Mouse (Mus musculus): ENCODE results near the gene Dtx3l. TPM values are rescaled to one million over a fixed set of nuclear protein-coding genes. Genes with fewer than 3 reads are reported as not detected.

Gene Dtx3l
- polyA plus RNA-seq, 1 experiment from 2014 or later = 4.4 TPM

GRCm38 (mm10) chr16:35933181-35933580 is 5.8 kb downstream of the Dtx3l start:
- WGBS = 82% methylated on average over 10 of the region's 10 CpGs
- Histone ChIP-seq H3K4me2 (ENCODE audit: low read length) (no peak overlapping the region), H3K27me3 (ENCODE audit: insufficient read depth, low read length) (no peaks in the 10 kb centered on the region), H3K4me1 (replicated peaks; ENCODE audit: insufficient read depth, low read length) (no peaks in the 10 kb centered on the region), H3K9me3 (replicated peaks; ENCODE audit: low read length) (no peaks in the 10 kb centered on the region), H3K9ac (ENCODE audit: low read depth, low read length) (no peak overlapping the region), H3K4me3 (replicated peaks; ENCODE audit: low read depth, low read length) (no peak overlapping the region), H3K27ac (no peak overlapping the region), H3K36me3 (ENCODE audit: insufficient read depth, low read length) (no peaks in the 10 kb centered on the region)
- ATAC-seq (replicated peaks; ENCODE audit: low FRiP score, low read depth) (no peak), DNase-seq (ENCODE audit: low spot score) (no peak)
- TF ChIP-seq CTCF (IDR thresholded peaks at IDR 0.05; ENCODE audit: low read depth) = no peak

DNA sequence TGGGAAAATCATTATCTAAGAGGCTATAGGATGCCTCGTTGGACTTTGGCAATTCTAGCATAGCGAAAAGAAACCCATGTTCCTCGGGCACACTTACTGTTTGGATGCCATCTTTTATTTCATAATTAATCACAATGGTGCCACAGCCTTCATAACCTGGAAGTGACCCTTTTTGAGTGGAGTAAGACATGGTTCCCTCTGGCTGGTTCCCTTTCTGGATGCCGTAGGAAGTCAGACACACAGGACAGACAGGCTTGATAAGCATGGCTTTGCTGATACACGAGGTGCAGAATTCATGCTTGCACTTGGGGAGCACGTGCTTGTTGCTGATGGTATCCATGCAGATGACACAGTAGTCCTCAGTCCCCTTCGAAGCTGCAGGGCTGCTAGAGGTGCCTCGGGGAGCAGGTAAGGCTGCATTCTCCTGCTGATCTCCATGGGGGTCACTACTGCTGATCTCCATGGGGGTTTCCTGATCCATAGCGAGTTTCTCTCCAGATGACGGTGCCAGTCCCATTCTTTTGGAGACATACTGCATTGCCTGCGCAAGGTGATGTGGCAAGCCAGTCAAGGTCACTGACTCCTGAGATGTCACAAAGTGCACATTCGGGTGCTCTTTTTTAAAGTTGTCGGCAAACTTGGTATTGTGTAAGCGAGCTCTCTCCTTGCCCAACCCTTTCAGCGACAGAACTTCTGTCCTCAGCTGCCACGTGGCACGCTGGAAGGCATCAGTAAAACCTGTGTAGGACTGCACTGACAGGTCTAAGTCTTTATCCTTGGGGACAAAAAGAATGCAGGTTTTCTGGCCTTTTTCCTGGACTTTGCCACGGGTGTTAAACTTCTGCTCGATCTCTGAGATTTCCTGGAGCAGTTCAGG is 6.5 kb downstream of the Dtx3l start:
- no peak for ATAC-seq (replicated peaks; ENCODE audit: low FRiP score, low read depth)
- no peak for TF ChIP-seq CTCF (IDR thresholded peaks at IDR 0.05; ENCODE audit: low read depth)
- no peak overlapping the region for H3K27ac ChIP-seq
- DNase-seq (ENCODE audit: low spot score) = no peak
- H3K9me3 ChIP-seq (replicated peaks; ENCODE audit: low read length) = no peaks in the 10 kb centered on the region
- no peaks in the 10 kb centered on the region for H3K36me3 ChIP-seq (ENCODE audit: insufficient read depth, low read length)
- no peak overlapping the region for H3K4me3 ChIP-seq (replicated peaks; ENCODE audit: low read depth, low read length)
- H3K4me1 ChIP-seq (replicated peaks; ENCODE audit: insufficient read depth, low read length) = no peaks in the 10 kb centered on the region
- H3K9ac ChIP-seq (ENCODE audit: low read depth, low read length) = no peak overlapping the region
- H3K4me2 ChIP-seq (ENCODE audit: low read length) = no peak overlapping the region
- H3K27me3 ChIP-seq (ENCODE audit: insufficient read depth, low read length) = no peaks in the 10 kb centered on the region
- 87% methylated on average over 19 of the region's 19 CpGs for WGBS

DNA sequence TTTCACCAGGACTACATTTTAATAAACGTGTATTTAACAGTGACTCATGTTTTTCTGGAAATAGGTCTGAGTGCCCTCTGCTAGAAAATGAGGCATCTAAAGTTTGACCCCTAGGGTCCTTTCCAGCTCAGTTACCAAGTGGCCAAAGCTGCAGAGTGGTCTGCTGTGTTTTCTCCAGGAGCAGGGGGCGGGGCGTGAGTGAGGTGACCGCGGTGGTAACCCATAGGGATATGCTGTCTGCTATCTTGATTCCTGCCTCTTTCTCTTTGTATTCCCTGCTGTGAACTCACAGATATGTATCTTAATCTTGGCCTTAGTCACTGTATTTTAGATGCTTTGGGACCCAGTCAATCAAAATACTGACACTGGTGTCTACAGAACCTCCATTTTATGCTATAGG is 14.6 kb downstream of the Dtx3l start:
- Histone ChIP-seq H3K9ac (ENCODE audit: low read depth, low read length) (no peak overlapping the region), H3K9me3 (replicated peaks; ENCODE audit: low read length) (no peaks in the 10 kb centered on the region)
- TF ChIP-seq CTCF (IDR thresholded peaks at IDR 0.05; ENCODE audit: low read depth) = no peak

DNA sequence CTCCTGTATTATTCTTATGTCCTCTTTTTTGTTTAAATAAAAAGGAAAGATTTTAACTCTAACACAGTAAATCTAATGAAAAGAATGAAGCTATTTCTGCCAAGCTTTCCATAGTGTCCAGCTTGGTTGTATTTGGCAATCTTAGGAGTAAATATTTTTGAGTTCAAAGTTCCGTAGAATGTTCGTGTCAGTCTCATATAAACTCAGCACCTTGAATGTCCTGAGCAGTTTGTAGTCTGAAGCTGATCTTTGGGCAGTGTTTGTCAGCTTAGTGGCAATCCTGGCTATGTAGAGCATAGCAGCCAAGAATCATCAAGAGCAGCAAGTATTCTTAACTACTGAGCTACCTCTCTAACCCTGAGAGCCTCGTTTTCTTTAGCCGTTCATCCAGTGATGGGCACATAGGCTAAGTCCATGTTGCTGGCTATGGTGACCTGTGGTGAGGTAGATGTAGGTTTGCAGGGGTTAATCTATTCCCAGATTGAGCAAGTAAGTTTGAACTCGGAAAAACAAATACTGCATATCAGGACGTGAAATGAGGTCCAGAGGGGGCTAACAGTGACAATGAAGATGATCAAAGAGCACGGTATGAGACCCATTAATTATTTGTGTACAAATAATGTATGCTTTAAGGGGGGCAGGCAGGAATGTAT is 15.3 kb downstream of the Dtx3l start:
- H3K27me3 ChIP-seq (ENCODE audit: insufficient read depth, low read length) = no peaks in the 10 kb centered on the region
- no peak for TF ChIP-seq CTCF (IDR thresholded peaks at IDR 0.05; ENCODE audit: low read depth)
- DNase-seq (ENCODE audit: low spot score) (no peak), ATAC-seq (replicated peaks; ENCODE audit: low FRiP score, low read depth) (no peak)
- no peaks in the 10 kb centered on the region for H3K36me3 ChIP-seq (ENCODE audit: insufficient read depth, low read length)
- H3K9me3 ChIP-seq (replicated peaks; ENCODE audit: low read length) = no peaks in the 10 kb centered on the region
- 81% methylated on average over 7 of the region's 7 CpGs for WGBS
- H3K4me3 ChIP-seq (replicated peaks; ENCODE audit: low read depth, low read length) = no peak overlapping the region
- H3K4me2 ChIP-seq (ENCODE audit: low read length) = no peak overlapping the region
- no peak overlapping the region for H3K9ac ChIP-seq (ENCODE audit: low read depth, low read length)
- H3K27ac ChIP-seq = no peak overlapping the region
- H3K4me1 ChIP-seq (replicated peaks; ENCODE audit: insufficient read depth, low read length) = no peaks in the 10 kb centered on the region

More for the DNA sequence above, 14.6 kb downstream of the Dtx3l start:
- 85% methylated on average over 5 of the region's 5 CpGs for WGBS
- H3K4me3 ChIP-seq (replicated peaks; ENCODE audit: low read depth, low read length) = no peak overlapping the region
- ATAC-seq (replicated peaks; ENCODE audit: low FRiP score, low read depth) (no peak), DNase-seq (ENCODE audit: low spot score) (no peak)
- no peaks in the 10 kb centered on the region for H3K36me3 ChIP-seq (ENCODE audit: insufficient read depth, low read length)
- H3K4me2 ChIP-seq (ENCODE audit: low read length) = no peak overlapping the region
- H3K4me1 ChIP-seq (replicated peaks; ENCODE audit: insufficient read depth, low read length) = no peaks in the 10 kb centered on the region
- no peak overlapping the region for H3K27ac ChIP-seq
- no peaks in the 10 kb centered on the region for H3K27me3 ChIP-seq (ENCODE audit: insufficient read depth, low read length)

- no peak for TF ChIP-seq CTCF (IDR thresholded peaks at IDR 0.05; ENCODE audit: low read depth)
- H3K4me3 ChIP-seq (replicated peaks; ENCODE audit: low read depth, low read length) = no peak overlapping the region
- DNase-seq (ENCODE audit: low spot score) (no peak), ATAC-seq (replicated peaks; ENCODE audit: low FRiP score, low read depth) (no peak)
- no peaks in the 10 kb centered on the region for H3K36me3 ChIP-seq (ENCODE audit: insufficient read depth, low read length)
- no peaks in the 10 kb centered on the region for H3K27me3 ChIP-seq (ENCODE audit: insufficient read depth, low read length)
- H3K4me1 ChIP-seq (replicated peaks; ENCODE audit: insufficient read depth, low read length) = no peaks in the 10 kb centered on the region
- no peaks in the 10 kb centered on the region for H3K9me3 ChIP-seq (replicated peaks; ENCODE audit: low read length)
- H3K4me2 ChIP-seq (ENCODE audit: low read length) = no peak overlapping the region
- H3K9ac ChIP-seq (ENCODE audit: low read depth, low read length) = no peak overlapping the region
- no peak overlapping the region for H3K27ac ChIP-seq
- 75% methylated on average over 3 of the region's 3 CpGs for WGBS
These were observed 16.6 kb downstream of the Dtx3l start for GRCm38 (mm10) chr16:35922301-35922895.

DNA sequence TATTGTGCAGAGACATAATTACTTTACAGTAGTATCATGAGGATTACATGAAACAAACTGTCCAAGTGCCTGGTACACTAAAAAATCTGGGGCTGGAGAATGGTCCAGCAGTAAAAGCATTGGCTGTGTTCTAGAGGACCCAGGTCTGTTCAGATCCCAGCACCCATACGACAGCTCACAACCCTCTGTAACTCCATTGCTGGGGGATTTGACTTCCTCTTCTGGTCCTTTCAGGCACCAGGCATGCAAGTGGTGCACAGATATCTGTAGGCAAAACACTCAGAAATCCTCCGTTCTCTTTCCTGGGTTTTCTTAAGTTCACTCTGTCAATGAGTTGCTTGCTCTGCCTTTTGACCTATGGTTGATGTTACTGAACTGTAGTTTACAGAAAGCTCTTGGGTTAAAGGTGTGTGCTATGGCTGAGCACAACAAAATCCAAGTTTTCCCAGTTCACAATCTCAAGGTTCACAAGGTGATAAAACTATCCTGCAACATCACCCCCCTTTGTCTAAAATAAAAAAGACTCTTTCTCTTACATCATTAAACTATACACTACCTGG is 17.2 kb downstream of the Dtx3l start:
- 78% methylated on average over 2 of the region's 2 CpGs for WGBS
- no peaks in the 10 kb centered on the region for H3K9me3 ChIP-seq (replicated peaks; ENCODE audit: low read length)
- no peaks in the 10 kb centered on the region for H3K36me3 ChIP-seq (ENCODE audit: insufficient read depth, low read length)
- no peak overlapping the region for H3K4me2 ChIP-seq (ENCODE audit: low read length)
- no peak overlapping the region for H3K9ac ChIP-seq (ENCODE audit: low read depth, low read length)
- H3K4me1 ChIP-seq (replicated peaks; ENCODE audit: insufficient read depth, low read length) = no peaks in the 10 kb centered on the region
- no peak for ATAC-seq (replicated peaks; ENCODE audit: low FRiP score, low read depth)
- no peak overlapping the region for H3K4me3 ChIP-seq (replicated peaks; ENCODE audit: low read depth, low read length)
- no peak for TF ChIP-seq CTCF (IDR thresholded peaks at IDR 0.05; ENCODE audit: low read depth)
- no peak overlapping the region for H3K27ac ChIP-seq
- no peaks in the 10 kb centered on the region for H3K27me3 ChIP-seq (ENCODE audit: insufficient read depth, low read length)
- no peak for DNase-seq (ENCODE audit: low spot score)
